Mouse (Mus musculus) hindbrain, embryonic 15.5 days (tissue): ENCODE data around the gene Selenop. TPM values are rescaled to one million over a fixed set of nuclear protein-coding genes. Genes with fewer than 3 reads are reported as not detected.
A peak's percentile ranks its signal among the peaks of the same experiment; 100 is the strongest.

Source experiments
- ATAC-seq: fragments of 200-750 bp; cut with Nextera tagmentation; 2 replicates; pipeline ENCODE4 v1.8.0; 2017; ENCODE audit warnings: low read depth, moderate number of reproducible peaks, moderate TSS enrichment; ENCODE audit not compliant: low FRiP score
- H3K27ac ChIP-seq: fragments of 300-500 bp; sonication (generic); replicated peaks from 2 replicates; pipeline ENCODE4 v1.5.1; 2015; ENCODE audit warnings: mild to moderate bottlenecking, inconsistent platforms
- H3K27me3 ChIP-seq: fragments of 300-500 bp; sonication (generic); 2 replicates; pipeline ENCODE4 v1.6.1; 2015; ENCODE audit warnings: control low read depth, inconsistent platforms
- H3K36me3 ChIP-seq: fragments of 300-500 bp; sonication (generic); 2 replicates; pipeline ENCODE4 v1.6.1; 2015; ENCODE audit warnings: control low read depth, inconsistent platforms
- H3K4me1 ChIP-seq: fragments of 300-500 bp; sonication (generic); replicated peaks from 2 replicates; pipeline ENCODE4 v1.6.1; 2015; ENCODE audit warnings: control low read depth, inconsistent platforms
- H3K4me2 ChIP-seq: fragments of 300-500 bp; sonication (generic); 2 replicates; pipeline ENCODE4 v1.6.1; 2015; ENCODE audit warnings: moderate library complexity, mild to moderate bottlenecking, inconsistent platforms
- H3K4me3 ChIP-seq: fragments of 300-500 bp; sonication (generic); 2 replicates; pipeline ENCODE4 v1.5.1; 2015; ENCODE audit warnings: mild to moderate bottlenecking, inconsistent platforms
- H3K9ac ChIP-seq: fragments of 300-500 bp; sonication (generic); 2 replicates; pipeline ENCODE4 v1.6.1; 2015; ENCODE audit warnings: inconsistent platforms
- H3K9me3 ChIP-seq: fragments of 300-500 bp; sonication (generic); 2 replicates; pipeline ENCODE4 v1.6.1; 2016; ENCODE audit warnings: control low read depth, inconsistent platforms
- WGBS: fragments of 180-500 bp; shearing (Covaris S2); methylation state at CpG from one replicate; pipeline ENCODE4 v1.1.7; 2015; 5-methylcytosine and 5-hydroxymethylcytosine counted together
- polyA plus RNA-seq: library from polyadenylated mRNA; unstranded; fragments of >200 nt; fragmentation: Nextera tagmentation; extraction: Ambion mirVana; gene quantifications from 2 replicates; pipeline ENCODE4 v1.2.1, GENCODE M21; 2015

Gene Selenop
- polyA plus RNA-seq, 1 experiment from 2014 or later: 130 TPM

- no peak overlapping the region for H3K27ac ChIP-seq
- 92% methylated on average over 2 of the region's 2 CpGs for WGBS
- no peaks in the 10 kb centered on the region for H3K27me3 ChIP-seq
- ATAC-seq: no peak
- no peak overlapping the region for H3K4me2 ChIP-seq
- H3K36me3 ChIP-seq: no peaks in the 10 kb centered on the region
- H3K4me3 ChIP-seq: no peak overlapping the region
- H3K9ac ChIP-seq: no peak overlapping the region
- no peaks in the 10 kb centered on the region for H3K4me1 ChIP-seq
- H3K9me3 ChIP-seq: no peaks in the 10 kb centered on the region
Measured at GRCm38 (mm10) chr15:3250620-3251019, 17.7 kb upstream of the Selenop start.

- no peak overlapping the region for H3K4me3 ChIP-seq
- H3K9ac ChIP-seq: no peak overlapping the region
- H3K4me1 ChIP-seq: no peaks in the 10 kb centered on the region
- 88% methylated on average over 3 of the region's 3 CpGs for WGBS
- no peak overlapping the region for H3K4me2 ChIP-seq
- no peaks in the 10 kb centered on the region for H3K27me3 ChIP-seq
- no peaks in the 10 kb centered on the region for H3K36me3 ChIP-seq
- no peak for ATAC-seq
- H3K9me3 ChIP-seq: no peaks in the 10 kb centered on the region
- no peak overlapping the region for H3K27ac ChIP-seq
Measured at GRCm38 (mm10) chr15:3251031-3251717, 17.2 kb upstream of the Selenop start.

- no peak overlapping the region for H3K4me3 ChIP-seq
- no peak overlapping the region for H3K9ac ChIP-seq
- H3K4me2 ChIP-seq: no peak overlapping the region
- no peak overlapping the region for H3K27ac ChIP-seq
- no peaks in the 10 kb centered on the region for H3K36me3 ChIP-seq
- no peaks in the 10 kb centered on the region for H3K27me3 ChIP-seq
- H3K4me1 ChIP-seq: no peaks in the 10 kb centered on the region
- H3K9me3 ChIP-seq: no peaks in the 10 kb centered on the region
- no peak for ATAC-seq
Measured at GRCm38 (mm10) chr15:3251718-3252067, 16.7 kb upstream of the Selenop start.

- ATAC-seq: no peak
- Histone ChIP-seq H3K4me3 (no peak overlapping the region), H3K9me3 (no peaks in the 10 kb centered on the region), H3K27me3 (no peaks in the 10 kb centered on the region), H3K4me1 (no peaks in the 10 kb centered on the region), H3K36me3 (no peaks in the 10 kb centered on the region), H3K4me2 (no peak overlapping the region), H3K27ac (no peak overlapping the region), H3K9ac (no peak overlapping the region)
- WGBS: 70% methylated on average over 1 of the region's 1 CpGs
Measured at GRCm38 (mm10) chr15:3259025-3259424, 9.3 kb upstream of the Selenop start.

GRCm38 (mm10) chr15:3260309-3260708 lies 8.0 kb upstream of the Selenop start:
- H3K27me3 ChIP-seq: no peaks in the 10 kb centered on the region
- no peaks in the 10 kb centered on the region for H3K4me1 ChIP-seq
- ATAC-seq: no peak
- H3K36me3 ChIP-seq: no peaks in the 10 kb centered on the region
- H3K27ac ChIP-seq: no peak overlapping the region
- no peaks in the 10 kb centered on the region for H3K9me3 ChIP-seq
- 90% methylated on average over 4 of the region's 4 CpGs for WGBS
- no peak overlapping the region for H3K9ac ChIP-seq
- H3K4me2 ChIP-seq: no peak overlapping the region
- no peak overlapping the region for H3K4me3 ChIP-seq

- 83% methylated on average over 3 of the region's 3 CpGs for WGBS
- no peak for ATAC-seq
- H3K27me3 ChIP-seq: no peaks in the 10 kb centered on the region
Measured at GRCm38 (mm10) chr15:3262883-3263282, 5.5 kb upstream of the Selenop start.

GRCm38 (mm10) chr15:3264293-3264692 lies 4.1 kb upstream of the Selenop start:
- no peak overlapping the region for H3K4me2 ChIP-seq
- no peak for ATAC-seq
- 94% methylated on average over 4 of the region's 4 CpGs for WGBS
- H3K27ac ChIP-seq: no peak overlapping the region
- H3K4me1 ChIP-seq: no peaks in the 10 kb centered on the region
- no peak overlapping the region for H3K4me3 ChIP-seq
- H3K9me3 ChIP-seq: no peaks in the 10 kb centered on the region
- no peaks in the 10 kb centered on the region for H3K36me3 ChIP-seq
- H3K9ac ChIP-seq: no peak overlapping the region
- no peaks in the 10 kb centered on the region for H3K27me3 ChIP-seq

More at GRCm38 (mm10) chr15:3262883-3263282, 5.5 kb upstream of the Selenop start:
- no peak overlapping the region for H3K4me2 ChIP-seq
- no peaks in the 10 kb centered on the region for H3K4me1 ChIP-seq
- H3K4me3 ChIP-seq: no peak overlapping the region
- no peak overlapping the region for H3K27ac ChIP-seq
- H3K9me3 ChIP-seq: no peaks in the 10 kb centered on the region
- no peak overlapping the region for H3K9ac ChIP-seq
- no peaks in the 10 kb centered on the region for H3K36me3 ChIP-seq

GRCm38 (mm10) chr15:3264828-3265227 lies 3.5 kb upstream of the Selenop start:
- no peaks in the 10 kb centered on the region; the same call in 1 of the 2 replicates for H3K4me1 ChIP-seq
- no peak overlapping the region for H3K4me2 ChIP-seq
- H3K4me3 ChIP-seq: no peak overlapping the region
- no peaks in the 10 kb centered on the region for H3K9me3 ChIP-seq
- H3K27ac ChIP-seq: no peak overlapping the region
- H3K36me3 ChIP-seq: no peaks in the 10 kb centered on the region
- ATAC-seq: no peak
- WGBS: 98% methylated on average over 1 of the region's 1 CpGs
- no peaks in the 10 kb centered on the region for H3K27me3 ChIP-seq
- H3K9ac ChIP-seq: no peak overlapping the region

GRCm38 (mm10) chr15:3269496-3269895 lies 1.1 kb downstream of the Selenop start:
- H3K27ac ChIP-seq: peak overlapping the region; percentile 53; the same call in 1 of the 2 replicates
- no peak for ATAC-seq
- H3K4me2 ChIP-seq: no peak overlapping the region
- H3K9ac ChIP-seq: no peak overlapping the region
- H3K4me1 ChIP-seq: peaks cover 5% of the 10 kb centered on the region; the same call in 1 of the 2 replicates
- H3K4me3 ChIP-seq: no peak overlapping the region
- no peaks in the 10 kb centered on the region for H3K27me3 ChIP-seq
- WGBS: 75% methylated on average over 4 of the region's 4 CpGs
- H3K36me3 ChIP-seq: no peaks in the 10 kb centered on the region
- H3K9me3 ChIP-seq: no peaks in the 10 kb centered on the region

GRCm38 (mm10) chr15:3269996-3270645 lies 1.8 kb downstream of the Selenop start:
- Histone ChIP-seq H3K9me3 (no peaks in the 10 kb centered on the region), H3K36me3 (no peaks in the 10 kb centered on the region), H3K4me3 (peak overlapping the region; percentile 25), H3K27ac (peak overlapping the region; percentile 53), H3K9ac (no peak overlapping the region), H3K4me2 (peak overlapping the region; percentile 47), H3K4me1 (peaks cover 5% of the 10 kb centered on the region; the same call in 1 of the 2 replicates), H3K27me3 (no peaks in the 10 kb centered on the region)
- ATAC-seq: no peak; the same call in 1 of the 2 replicates
- 15% methylated on average over 6 of the region's 6 CpGs for WGBS

- H3K36me3 ChIP-seq: no peaks in the 10 kb centered on the region
- H3K4me1 ChIP-seq: peaks cover 5% of the 10 kb centered on the region; the same call in 1 of the 2 replicates
- H3K27ac ChIP-seq: peak overlapping the region; percentile 52
- H3K27me3 ChIP-seq: no peaks in the 10 kb centered on the region
- no peak overlapping the region for H3K9ac ChIP-seq
- H3K9me3 ChIP-seq: no peaks in the 10 kb centered on the region
- H3K4me3 ChIP-seq: peak overlapping the region; percentile 25
- 1% methylated on average over 12 of the region's 12 CpGs for WGBS
- H3K4me2 ChIP-seq: peak overlapping the region; percentile 47
- peak; percentile 65 for ATAC-seq
Measured at GRCm38 (mm10) chr15:3270646-3271077, 2.3 kb downstream of the Selenop start.

- H3K36me3 ChIP-seq: no peaks in the 10 kb centered on the region
- H3K9me3 ChIP-seq: no peaks in the 10 kb centered on the region
- ATAC-seq: no peak
- WGBS: 34% methylated on average over 6 of the region's 6 CpGs
- H3K4me3 ChIP-seq: peak overlapping the region; percentile 25
- H3K4me2 ChIP-seq: peak overlapping the region; percentile 47
- no peak overlapping the region for H3K27ac ChIP-seq
- peaks cover 5% of the 10 kb centered on the region; the same call in 1 of the 2 replicates for H3K4me1 ChIP-seq
- no peaks in the 10 kb centered on the region for H3K27me3 ChIP-seq
- H3K9ac ChIP-seq: no peak overlapping the region
Measured at GRCm38 (mm10) chr15:3271216-3271615, 2.9 kb downstream of the Selenop start.
